Mouse (Mus musculus): ENCODE measurements around the gene Med18.

Gene Med18

DNA sequence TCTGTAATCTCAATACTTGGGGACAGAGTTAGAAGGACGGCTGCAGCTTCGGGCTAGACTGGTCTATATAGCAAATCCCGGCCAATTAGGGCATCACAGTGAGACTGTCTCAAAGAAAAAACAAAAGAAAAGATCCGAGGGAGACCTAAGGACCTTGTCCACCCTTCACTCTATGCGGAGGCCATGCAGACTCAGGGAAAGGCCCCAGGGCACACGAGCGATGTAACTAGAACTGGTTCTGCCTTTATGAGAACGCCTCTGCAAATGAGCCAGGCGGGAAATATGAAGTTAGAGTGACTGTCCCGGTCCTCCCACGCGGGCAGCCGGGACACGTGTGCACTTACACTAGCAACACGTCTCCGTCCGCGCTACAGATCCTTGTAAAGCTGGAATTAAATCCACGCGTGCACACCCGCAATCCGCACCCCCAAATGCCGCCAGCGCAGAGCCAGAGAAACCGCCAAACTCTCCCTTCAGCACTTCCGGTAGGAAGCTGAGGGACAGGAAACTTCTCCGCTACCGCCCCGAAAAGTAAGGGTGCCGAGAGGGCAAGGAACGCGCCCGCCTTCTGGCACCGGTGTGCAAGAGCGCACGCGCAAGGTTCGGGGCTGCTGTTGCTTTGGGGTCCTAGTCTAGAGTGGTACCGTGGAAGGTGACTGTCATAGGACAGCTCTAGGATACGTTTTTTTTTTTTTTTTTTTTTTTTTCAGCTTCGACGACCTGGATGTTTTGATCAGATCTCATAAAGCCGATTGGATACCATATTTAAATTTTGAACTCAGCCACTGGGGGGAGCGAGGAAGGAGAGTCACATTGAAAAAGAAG lies at the start of gene Med18:
Gene Med18 (minus strand): TSS at position 492 of the 825 bp plus-strand sequence.
- DNase-seq (ENCODE audit: low spot score in 2 of 2) = peak; percentile 88 to 91

DNA sequence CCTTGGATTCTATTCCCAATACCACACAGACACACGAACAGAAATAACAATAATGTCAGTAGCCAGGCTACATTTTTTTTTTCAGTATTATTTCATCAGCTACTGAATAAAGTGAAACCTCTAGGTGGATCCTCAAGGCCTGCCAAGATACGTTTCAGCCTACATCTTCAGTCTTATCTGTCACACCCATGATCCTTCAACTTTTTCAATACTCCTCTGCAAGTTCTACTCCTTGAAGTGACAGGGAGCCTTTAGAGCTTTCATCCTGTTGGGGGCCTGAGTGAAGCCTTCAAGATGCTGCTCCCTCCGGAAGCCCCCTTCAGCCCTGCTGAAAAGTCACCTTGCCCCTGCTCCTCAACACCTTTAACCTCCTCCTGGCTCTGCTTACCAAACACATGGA lies 48.4 kb upstream of the Med18 start:
- no peak for DNase-seq (ENCODE audit: low spot score in 2 of 2)

DNA sequence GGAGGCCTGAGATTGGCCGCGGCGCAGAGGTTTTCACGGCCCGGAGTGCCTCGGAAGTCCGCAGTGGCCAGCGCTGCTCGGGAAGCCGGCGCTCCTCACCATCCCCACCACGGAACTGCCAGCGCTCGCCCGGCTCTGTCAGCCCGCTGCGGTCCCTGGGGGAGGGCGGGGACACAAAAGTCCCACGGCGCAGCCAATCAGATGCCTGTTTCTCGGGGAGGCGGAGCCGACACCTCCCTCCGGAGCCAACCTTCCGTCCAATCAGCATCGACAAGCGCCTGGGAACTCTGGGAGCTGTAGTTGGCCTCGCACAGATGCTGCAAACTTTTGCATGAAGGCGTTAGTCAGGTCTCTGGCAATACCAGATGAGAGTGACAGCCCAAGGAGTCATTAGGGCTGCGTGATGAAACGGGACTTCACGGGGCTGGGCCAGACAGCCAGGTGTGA lies 46.7 kb upstream of the Med18 start, which contains the start of gene Sesn2:
Gene Sesn2 (minus strand): TSS at position 150 of the 447 bp plus-strand sequence.
- DNase-seq (ENCODE audit: low spot score in 2 of 2) = peak; percentile 90 to 94

DNA sequence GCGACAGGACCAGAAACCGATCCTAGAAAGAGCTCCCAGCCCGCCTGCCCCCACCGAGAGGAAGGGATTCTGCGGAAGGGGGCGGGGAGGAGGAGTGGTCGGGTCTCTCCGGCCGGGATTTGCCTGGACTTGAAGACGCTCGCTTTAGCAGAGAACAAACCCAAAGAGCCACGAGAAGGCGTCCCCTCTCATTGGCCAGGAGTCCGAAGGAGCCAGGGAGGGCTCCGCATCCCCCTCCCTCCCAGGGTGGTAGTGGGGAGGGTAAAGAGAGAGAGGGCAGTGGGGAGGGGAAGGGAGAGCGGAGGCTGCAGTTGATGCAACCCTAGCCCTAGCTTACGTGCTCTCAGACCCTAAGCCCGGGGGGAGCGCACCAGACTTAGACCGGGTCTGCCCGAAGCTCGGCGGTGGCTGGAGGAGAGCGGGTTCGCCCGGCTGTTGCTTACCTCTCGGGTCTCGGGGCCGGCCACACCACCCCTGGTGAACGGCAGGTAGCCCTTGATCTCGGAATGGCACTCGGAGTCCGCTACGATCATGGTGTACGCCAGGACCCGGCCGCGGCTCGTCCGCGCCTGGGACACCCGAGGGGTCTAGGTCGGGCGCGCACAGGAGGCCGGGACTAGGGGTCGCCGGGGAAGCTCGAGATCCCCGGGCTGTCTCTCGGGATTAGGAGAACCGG lies 46.0 kb upstream of the Med18 start:
- peak; percentile 23 to 36 for DNase-seq (ENCODE audit: low spot score in 2 of 2)

DNA sequence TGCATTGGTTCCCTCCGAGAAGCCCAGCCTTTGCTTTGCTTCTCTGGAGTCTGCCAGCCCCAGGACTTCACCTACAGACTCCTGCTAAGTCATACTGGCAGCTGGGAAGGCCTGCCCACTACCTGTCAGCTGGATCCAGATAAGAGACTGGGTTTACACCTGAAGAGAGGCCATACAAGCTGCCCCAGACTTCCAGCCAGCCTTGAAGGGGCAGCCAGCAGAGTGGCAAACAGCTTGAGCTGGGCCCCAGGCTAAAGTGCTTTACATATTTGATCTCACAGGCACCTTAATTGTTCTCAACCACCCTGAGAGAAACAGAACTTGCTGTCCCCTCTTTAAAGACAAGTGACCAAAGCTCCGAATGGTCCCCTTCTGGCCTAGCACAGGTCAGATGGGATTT lies 43.5 kb upstream of the Med18 start:
- no peak for DNase-seq (ENCODE audit: low spot score in 2 of 2)

DNA sequence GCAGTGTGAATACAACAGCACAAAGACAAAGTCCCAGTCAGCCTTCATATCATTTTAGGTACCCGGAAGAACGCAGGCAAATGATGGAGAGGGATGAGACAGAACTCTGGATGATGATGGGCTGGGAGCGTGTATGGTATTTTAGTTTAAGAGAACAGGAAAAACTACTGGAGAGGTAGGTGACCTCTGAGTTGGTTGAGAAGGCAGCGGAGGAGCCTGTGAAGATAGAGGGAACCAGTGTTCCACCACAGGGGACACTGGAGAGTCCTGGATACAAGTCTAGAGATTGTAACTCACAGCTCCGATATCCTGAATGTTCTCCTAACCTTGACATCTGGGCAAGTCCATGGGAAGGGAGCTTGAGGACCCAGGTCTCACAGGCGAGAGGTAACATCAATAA lies 42.5 kb upstream of the Med18 start:
- no peak for DNase-seq (ENCODE audit: low spot score in 2 of 2)

DNA sequence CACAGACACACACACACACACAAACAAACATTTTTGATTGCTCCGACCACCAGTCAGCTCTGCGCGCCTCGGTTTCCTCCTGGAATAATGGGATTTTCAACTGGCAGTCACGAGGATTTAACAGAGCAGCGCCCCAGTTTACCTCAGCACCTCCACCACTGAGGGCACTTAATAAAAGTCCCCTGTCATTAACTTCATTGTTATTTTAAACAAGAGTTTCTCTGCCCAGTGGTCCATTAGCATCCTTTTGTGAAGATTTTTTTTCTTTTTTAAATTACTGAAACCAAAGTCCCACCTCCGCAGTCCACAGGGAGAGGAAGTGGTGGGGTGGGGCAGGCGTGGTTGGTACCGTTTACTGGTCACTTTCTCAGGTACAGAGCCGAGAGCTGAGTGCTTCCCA lies 42.1 kb upstream of the Med18 start:
- no peak for DNase-seq (ENCODE audit: low spot score in 2 of 2)

DNA sequence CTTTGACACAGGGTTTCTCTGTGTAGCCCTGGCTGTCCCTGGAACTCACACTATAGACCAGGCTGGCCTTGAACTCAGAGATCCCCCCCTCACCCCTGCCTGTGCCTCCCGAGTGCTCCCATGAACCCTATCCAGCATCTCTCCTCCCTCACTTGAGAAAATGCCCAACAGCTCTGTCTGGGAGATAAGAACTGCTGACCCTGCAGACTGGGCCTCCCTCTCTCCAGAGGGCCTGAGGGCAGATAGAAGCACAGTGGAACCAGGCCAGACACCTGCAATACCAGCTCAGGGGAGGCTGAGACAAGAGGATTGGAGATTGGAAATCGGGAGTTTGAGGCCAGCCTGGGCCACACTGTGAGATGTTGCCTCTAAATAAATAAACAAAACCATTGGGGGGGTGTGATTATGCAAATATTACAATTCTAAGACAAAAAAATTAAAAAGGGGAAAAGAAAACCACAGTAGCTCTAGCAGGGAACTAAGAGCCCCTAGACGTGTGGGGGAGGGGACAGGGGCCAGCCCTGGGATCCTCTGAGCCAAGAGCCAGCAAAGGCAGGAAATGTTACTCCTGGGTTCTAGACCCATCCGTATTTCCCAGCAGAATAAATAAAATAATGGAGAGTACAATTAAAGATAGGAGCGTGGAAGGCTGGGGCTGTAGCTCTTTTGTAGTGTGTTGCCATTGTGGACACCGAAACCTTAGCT lies 41.5 kb upstream of the Med18 start:
- DNase-seq (ENCODE audit: low spot score in 2 of 2) = no peak

DNA sequence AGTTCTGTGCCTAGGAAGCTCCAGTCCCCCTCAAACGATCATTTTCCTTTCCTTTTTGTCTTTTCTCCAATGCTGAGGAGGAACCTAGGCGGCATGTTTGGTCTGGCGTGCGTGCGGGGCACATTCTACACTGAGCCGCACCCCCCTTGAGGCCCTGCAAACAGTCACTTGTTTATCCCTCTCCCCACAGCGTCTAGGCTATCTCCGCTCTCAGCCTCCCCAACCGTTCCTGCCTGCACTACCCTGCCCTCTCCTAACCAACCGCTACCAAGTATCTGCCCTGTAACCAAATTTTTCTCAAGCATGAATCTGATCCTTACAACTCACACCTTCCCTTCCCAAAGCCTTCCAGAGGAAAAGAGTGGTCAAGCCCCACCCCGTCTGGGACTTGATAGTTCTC lies 39.6 kb upstream of the Med18 start:
- DNase-seq (ENCODE audit: low spot score in 2 of 2) = no peak

DNA sequence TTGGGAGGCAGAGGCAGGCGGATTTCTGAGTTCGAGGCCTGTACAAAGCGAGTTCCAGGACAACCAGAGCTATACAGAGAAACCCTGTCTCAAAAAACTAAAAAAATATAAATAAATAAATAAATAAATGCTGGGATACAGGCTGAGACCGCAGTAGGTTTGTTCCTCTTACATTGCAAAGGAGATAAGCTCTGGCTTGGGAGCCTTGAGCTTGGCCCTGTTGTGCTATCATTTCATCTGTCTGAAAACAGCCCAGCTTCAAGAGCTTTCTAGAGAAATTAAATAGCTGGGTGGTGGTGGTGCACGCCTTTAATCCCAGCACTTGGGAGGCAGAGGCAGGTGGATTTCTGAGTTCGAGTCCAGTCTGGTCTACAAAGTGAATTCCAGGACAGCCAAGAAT lies 37.9 kb upstream of the Med18 start:
- DNase-seq (ENCODE audit: low spot score in 2 of 2) = no peak

DNA sequence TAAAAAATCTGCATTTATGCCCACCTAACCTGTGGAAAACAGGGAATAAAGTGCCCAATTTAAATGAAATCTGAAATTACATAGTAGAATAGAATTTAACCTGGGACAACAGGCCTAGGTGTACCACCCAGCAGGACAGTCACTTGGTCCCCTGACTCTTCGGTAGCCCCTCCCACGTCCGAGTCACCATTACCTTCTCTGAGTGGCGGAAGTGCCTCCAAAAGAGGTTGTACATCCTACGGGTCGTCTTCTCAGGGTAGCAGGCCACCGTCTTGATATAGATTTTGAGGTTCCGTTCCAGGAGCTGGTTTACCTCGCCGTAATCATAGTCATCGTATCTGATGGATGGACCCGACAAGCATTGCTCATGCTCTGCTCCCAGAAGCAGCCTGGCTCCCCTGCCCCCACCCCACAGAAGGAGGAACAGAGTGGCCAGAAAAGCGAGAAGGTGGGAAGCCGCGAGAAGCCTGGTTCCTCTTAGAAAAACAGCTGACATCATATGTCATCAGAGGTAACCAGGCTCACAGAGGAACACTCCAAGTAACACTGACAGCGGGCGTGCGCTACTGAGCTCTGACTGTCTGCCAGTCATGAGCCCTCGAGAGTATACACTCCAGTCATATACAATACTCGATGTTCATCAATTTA lies 30.7 kb upstream of the Med18 start:
- no peak for DNase-seq (ENCODE audit: low spot score in 2 of 2)

DNA sequence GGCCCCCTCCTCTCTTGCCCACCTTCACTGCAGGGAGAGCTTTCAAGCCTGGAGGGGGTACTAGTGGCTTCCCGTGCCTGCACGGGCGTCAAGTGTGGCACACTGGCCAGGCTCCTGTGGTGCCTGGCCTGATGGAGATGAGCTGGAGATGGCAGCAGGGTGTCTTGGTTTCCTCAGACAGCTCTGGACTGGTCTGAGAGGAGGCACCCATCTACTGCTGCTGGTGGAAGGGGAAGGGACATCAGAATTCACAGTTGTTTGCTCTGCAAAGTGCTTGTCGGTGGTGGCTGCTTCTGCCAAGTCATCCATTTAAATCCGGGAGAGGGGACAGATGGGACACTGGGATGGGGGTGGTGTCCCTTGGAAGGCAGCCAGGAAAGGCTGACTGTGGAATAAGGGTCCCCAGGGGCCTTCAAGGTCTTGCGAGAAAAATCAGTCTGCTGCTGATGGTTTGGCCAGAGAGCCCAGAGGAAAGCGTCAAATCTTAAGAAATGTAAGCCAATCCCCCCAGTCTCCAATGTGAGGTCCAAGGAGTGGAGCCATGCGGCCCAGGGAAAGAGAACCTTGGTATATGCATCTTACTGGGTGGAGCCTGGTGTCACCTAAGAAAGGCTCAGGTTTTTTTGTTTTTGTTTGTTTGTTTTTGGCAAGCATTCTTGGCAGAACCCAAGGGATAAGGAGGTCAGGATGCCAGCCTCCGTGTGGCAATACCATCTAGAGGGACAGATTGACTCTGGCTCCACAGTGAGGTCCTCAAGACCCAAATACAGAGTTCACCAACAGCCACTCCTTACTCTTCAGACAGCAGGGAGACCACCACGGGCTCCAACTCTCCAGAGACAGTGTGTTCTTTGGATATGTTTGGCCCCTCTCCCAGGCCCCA lies 28.7 kb upstream of the Med18 start:
- DNase-seq (ENCODE audit: low spot score in 2 of 2) = no peak

DNA sequence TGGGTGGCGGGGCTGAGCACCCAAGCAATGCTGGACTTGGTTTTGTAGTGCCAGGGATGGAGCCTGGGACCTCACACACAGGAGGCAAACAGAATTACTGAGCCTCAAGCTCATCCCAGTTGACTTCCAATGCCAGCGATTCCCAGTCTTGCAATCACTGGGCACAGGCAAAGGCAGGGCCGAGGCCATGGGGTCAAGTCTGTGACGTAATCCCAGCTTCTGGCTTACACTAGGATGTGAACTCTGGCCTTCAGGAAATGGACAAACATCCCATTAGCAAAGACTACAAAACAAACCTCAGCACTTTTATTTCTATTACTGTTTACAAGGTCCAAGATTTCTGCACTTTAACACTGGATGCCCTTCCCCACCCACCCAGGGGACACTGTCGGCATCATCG lies 28.0 kb upstream of the Med18 start:
- no peak for DNase-seq (ENCODE audit: low spot score in 2 of 2)

DNA sequence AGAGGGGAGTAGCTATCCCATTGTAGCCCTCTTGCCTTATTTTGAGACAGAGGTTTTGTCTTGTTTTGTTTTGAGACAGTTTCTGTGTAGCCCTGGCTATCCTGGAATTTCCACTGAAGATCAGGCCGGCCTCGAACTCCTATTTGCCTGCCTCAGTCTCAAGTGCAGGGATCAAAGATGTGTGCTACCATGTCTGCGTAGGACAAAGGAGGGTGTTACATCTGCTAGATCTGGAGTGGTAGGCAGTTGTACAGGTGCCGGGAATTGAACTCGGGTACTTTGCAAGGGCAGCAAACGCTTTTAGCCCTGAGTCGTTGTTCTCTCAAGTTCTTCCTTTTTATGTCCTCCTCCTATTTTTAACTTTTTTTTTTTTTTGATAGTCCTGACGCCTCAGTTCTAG lies 27.3 kb upstream of the Med18 start:
- DNase-seq (ENCODE audit: low spot score in 2 of 2) = no peak

DNA sequence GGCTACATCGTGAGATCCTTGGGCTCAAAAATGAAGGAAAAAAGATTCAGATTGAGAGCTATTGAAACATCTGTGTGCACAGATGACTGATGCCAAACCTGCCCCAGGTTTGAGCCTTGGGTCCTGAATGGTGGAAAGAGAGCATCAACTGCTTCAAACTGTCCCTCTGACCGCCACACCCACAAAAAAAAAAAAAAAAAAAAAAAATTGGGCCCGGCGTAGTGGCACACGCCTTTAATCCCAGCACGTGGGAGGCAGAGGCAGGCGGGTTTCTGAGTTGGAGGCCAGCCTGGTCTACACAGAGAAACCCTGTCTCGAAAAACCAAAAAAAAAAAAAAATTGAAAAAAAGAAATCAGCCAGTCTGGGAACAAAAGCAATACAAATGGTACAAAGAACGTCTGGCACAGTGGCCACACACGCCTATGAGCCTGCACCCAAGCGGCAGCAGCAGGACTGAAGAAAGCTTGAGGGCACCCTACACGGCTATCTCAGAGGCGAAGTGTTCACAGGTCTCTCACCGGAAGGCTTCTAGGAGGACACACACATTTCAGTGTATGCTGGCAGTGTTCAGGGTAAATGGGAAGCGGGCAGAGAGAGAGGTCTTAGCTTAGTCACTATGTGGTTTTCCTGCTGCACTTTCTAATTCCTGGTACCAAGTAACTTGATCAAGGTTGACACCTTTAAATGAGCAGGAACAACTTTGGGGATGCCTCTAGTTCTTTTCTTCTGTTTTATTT lies 26.7 kb upstream of the Med18 start:
- DNase-seq (ENCODE audit: low spot score in 2 of 2) = no peak

DNA sequence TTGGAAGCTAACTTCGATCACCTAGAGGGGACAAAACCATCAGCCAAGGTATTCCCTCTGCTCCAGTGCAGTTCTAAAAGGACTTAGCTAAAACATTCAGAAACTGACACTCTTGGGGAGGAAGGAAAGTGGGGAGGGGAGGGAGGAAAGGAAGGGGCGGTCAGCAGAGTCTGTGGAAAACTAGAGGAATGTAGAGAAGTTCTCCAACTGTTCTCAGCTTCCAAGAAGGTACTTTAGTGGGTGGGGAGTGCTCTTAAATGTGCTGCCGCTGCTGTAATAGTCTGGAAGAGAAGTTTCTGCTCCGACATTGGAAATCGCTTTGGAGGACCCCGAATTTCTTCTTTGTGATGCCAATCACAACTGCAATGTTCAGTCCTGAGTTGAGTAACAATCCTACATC lies 25.3 kb upstream of the Med18 start:
- no peak for DNase-seq (ENCODE audit: low spot score in 2 of 2)

DNA sequence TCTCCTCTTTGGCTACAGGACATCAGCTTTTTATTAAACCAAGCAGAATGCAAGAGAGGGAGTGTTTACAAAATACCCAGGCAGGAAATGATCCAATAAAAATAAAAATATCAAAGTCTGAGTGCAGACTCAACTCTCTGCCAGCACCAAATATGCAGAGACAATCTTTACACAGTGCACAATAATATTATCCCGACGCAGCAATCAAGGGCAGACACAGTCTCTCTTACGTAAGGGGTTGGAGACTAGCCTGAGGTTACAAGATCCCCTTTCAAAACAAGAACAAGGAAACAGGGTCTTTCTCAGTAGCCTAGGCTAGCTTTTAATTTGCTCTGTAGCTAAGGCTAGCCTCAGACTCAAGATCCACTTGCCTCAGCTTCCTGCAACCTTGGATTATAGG lies 24.8 kb upstream of the Med18 start:
- DNase-seq (ENCODE audit: low spot score in 2 of 2) = no peak

DNA sequence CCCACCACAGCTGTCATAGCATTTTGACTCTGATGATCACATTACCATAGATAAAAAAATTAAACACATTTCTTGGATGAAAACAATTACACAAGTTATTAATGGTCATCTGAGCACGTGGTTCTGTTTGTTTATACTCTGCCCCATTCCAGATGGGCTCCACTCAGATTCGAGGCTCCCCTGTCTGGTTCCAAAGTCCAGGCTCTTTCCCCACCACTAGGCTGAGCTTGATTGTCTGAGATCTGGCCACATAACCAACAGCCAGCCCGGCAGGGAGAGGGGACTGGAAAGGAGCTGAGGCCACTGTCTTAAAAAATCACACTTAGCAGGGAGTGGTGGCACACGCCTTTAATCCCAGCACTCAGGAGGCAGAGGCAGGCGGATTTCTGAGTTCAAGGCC lies 21.1 kb upstream of the Med18 start:
- DNase-seq (ENCODE audit: low spot score in 2 of 2) = no peak

DNA sequence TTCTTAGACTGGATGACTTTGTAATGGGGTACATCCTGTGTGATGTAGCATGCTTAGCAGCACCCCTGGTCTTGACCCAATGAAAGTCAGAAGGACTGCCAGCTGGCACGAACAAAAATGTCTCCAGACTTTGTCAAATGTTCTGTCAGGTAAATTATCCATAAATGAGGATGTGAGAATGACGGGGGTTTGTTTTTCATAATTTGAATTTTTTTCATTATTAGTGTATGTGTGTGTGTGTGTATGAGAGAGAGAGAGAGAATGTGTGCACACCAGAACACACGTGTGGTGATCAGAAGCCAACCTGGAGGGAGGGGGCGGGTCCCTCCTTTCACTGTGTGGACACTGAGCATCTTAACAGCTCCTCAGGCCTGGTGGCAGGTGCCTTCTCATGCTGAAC lies 20.5 kb upstream of the Med18 start:
- DNase-seq (ENCODE audit: low spot score in 2 of 2) = no peak

DNA sequence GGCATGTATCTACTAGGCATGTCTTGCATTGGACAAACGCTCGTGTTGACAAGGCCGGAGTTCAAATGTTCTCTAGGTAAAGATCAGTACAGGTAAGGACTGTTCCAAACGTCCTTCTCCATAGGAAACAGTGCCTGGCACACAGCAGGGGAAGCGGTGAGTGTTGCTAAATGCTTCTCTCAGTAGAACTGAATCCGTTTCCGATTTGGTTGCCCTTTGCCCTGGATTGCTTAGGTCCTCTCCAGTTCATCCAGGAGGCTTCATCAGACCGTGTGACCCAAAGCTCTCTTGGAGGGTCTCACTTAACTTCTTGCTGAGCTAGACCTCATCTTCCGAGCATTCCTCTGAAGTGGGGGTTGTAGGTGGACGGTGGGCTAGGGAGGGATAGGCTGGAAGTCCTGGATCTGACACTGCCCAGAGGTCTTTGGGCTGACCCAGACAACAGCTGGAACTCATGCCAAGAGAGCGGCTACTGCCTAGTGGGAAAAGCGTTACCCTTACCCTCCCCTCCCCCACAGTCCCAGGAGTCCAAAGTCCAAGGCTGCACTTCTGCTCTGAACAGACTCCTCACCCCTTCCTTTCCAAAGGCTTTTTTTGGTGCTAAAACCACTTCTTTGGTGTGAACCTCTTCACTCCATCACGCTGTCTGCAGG lies 19.4 kb upstream of the Med18 start:
- DNase-seq (ENCODE audit: low spot score in 2 of 2) = no peak
